Mouse (Mus musculus) cortical plate, adult 2 months (tissue): ENCODE measurements at regions not wholly inside any gene's neighbourhood (a gene's known extent, or its start where the extent isn't known, plus 50 kb on each side); places are given as distances from the start of the nearest gene placed in this dataset.

Source experiments
- CTCF ChIP-seq: fragments of 200-500 bp; IDR thresholded peaks from 2 replicates; pipeline ENCODE4 v1.5.1; 2011; ENCODE audit warnings: mild to moderate bottlenecking, control low read depth, low read length; ENCODE audit not compliant: insufficient read depth; ENCODE audit errors: extremely low read depth
- POLR2A ChIP-seq: fragments of 200-500 bp; IDR thresholded peaks from 2 replicates; pipeline ENCODE4 v1.6.1; 2011; ENCODE audit warnings: mild to moderate bottlenecking, low read length, control low read depth; ENCODE audit not compliant: insufficient read depth; ENCODE audit errors: extremely low read depth

- TF ChIP-seq CTCF (no peak), POLR2A (no peak)
Observed at GRCm38 (mm10) chr14:15971306-15971705, 277.8 kb upstream of the Ngly1 start.
